Mouse (Mus musculus) kidney, adult 2 months (tissue): ENCODE measurements around the gene Hfe2. TPM values are rescaled to one million over a fixed set of nuclear protein-coding genes. Genes with fewer than 3 reads are reported as not detected.
A peak's percentile ranks its signal among the peaks of the same experiment; 100 is the strongest.

Source experiments
- DNase-seq: peaks from one replicate; pipeline ENCODE4 v3.0.0; 2021
- H3K27ac ChIP-seq: fragments of 200-500 bp; 2 replicates; pipeline ENCODE4 v1.5.1; 2012; ENCODE audit warnings: low read depth, low read length, control low read depth, inconsistent platforms; ENCODE audit not compliant: insufficient read depth
- H3K27me3 ChIP-seq: fragments of 200-500 bp; replicated peaks from 2 replicates; pipeline ENCODE4 v1.6.1; 2012; ENCODE audit warnings: mild to moderate bottlenecking, moderate library complexity, low read length, inconsistent platforms; ENCODE audit not compliant: control insufficient read depth, insufficient read depth
- H3K36me3 ChIP-seq: fragments of 200-500 bp; 2 replicates; pipeline ENCODE4 v1.6.1; 2012; ENCODE audit warnings: mild to moderate bottlenecking, moderate library complexity, low read length, inconsistent platforms; ENCODE audit not compliant: control insufficient read depth, insufficient read depth
- H3K4me1 ChIP-seq: fragments of 200-500 bp; 2 replicates; pipeline ENCODE4 v1.6.1; 2011; ENCODE audit warnings: low read length; ENCODE audit not compliant: control insufficient read depth, insufficient read depth
- H3K4me3 ChIP-seq: fragments of 200-500 bp; 2 replicates; pipeline ENCODE4 v1.5.1; 2011; ENCODE audit warnings: mild to moderate bottlenecking, low read depth, low read length, control low read depth; ENCODE audit not compliant: insufficient read depth
- CTCF ChIP-seq: fragments of 200-500 bp; conservative IDR thresholded peaks from 2 replicates; pipeline ENCODE4 v1.5.1; 2011; ENCODE audit warnings: low read depth, mild to moderate bottlenecking, control low read depth, low read length, moderate library complexity, mixed read lengths; ENCODE audit not compliant: insufficient read depth, insufficient read length
- POLR2A ChIP-seq: fragments of 200-500 bp; IDR thresholded peaks from one replicate; pipeline ENCODE4 v1.6.1; 2011; ENCODE audit warnings: low read depth, low read length, control low read depth
- WGBS: fragments of 180-500 bp; shearing (Covaris S2); methylation state at CpG from one replicate; pipeline ENCODE4 v1.1.7; 2018; 5-methylcytosine and 5-hydroxymethylcytosine counted together
- polyA plus RNA-seq: library from polyadenylated mRNA; depleted of rRNA; stranded (reverse); fragments of >200 nt; gene quantifications from 2 replicates; pipeline ENCODE4 v1.2.3, GENCODE M21; 2012

Hfe2 gene
- polyA plus RNA-seq, 1 experiment: 3.9 TPM

- 28% methylated on average over 9 of the region's 9 CpGs for WGBS
- peak overlapping the region; percentile 94 for H3K27ac ChIP-seq
- TF ChIP-seq POLR2A: peak; percentile 27
- TF ChIP-seq CTCF: no peak
- H3K4me3 ChIP-seq: peak overlapping the region; percentile 72
- H3K4me1 ChIP-seq: peaks cover 13% of the 10 kb centered on the region; the same call in 1 of the 2 replicates
- H3K36me3 ChIP-seq: peaks cover 28% of the 10 kb centered on the region
- H3K27me3 ChIP-seq: no peaks in the 10 kb centered on the region
- peak; percentile 18 for DNase-seq
These were observed 36.1 kb downstream of the Hfe2 start for GRCm38 (mm10) chr3:96560881-96561668.

GRCm38 (mm10) chr3:96561946-96562681 is 37.1 kb downstream of the Hfe2 start:
- H3K4me1 ChIP-seq: peaks cover 22% of the 10 kb centered on the region
- WGBS: 18% methylated on average over 10 of the region's 10 CpGs
- peak overlapping the region; percentile 53 for H3K4me3 ChIP-seq
- no peak for TF ChIP-seq CTCF
- no peak for TF ChIP-seq POLR2A
- H3K27me3 ChIP-seq: no peaks in the 10 kb centered on the region
- peak; percentile 57 for DNase-seq
- H3K36me3 ChIP-seq: peaks cover 28% of the 10 kb centered on the region
- H3K27ac ChIP-seq: peak overlapping the region; percentile 86

GRCm38 (mm10) chr3:96563267-96563666 is 38.3 kb downstream of the Hfe2 start:
- H3K4me1 ChIP-seq: peaks cover 24% of the 10 kb centered on the region

GRCm38 (mm10) chr3:96563911-96564632 is 39.1 kb downstream of the Hfe2 start:
- H3K4me3 ChIP-seq: no peak overlapping the region
- WGBS: 11% methylated on average over 10 of the region's 10 CpGs
- no peaks in the 10 kb centered on the region for H3K27me3 ChIP-seq
- DNase-seq: peak; percentile 75
- peaks cover 24% of the 10 kb centered on the region for H3K4me1 ChIP-seq
- TF ChIP-seq POLR2A: no peak
- no peak for TF ChIP-seq CTCF
- peak overlapping the region; percentile 88 for H3K27ac ChIP-seq
- peaks cover 25% of the 10 kb centered on the region for H3K36me3 ChIP-seq

More at GRCm38 (mm10) chr3:96563267-96563666, 38.3 kb downstream of the Hfe2 start:
- peak; percentile 43 for DNase-seq
- H3K27me3 ChIP-seq: no peaks in the 10 kb centered on the region
- peak overlapping the region; percentile 5 for H3K27ac ChIP-seq
- H3K36me3 ChIP-seq: peaks cover 28% of the 10 kb centered on the region
- WGBS: 72% methylated on average over 8 of the region's 8 CpGs
- H3K4me3 ChIP-seq: no peak overlapping the region
- TF ChIP-seq POLR2A: no peak
- no peak for TF ChIP-seq CTCF

GRCm38 (mm10) chr3:96564633-96565032 is 39.7 kb downstream of the Hfe2 start:
- peak overlapping the region; percentile 88 for H3K27ac ChIP-seq
- WGBS: 28% methylated on average over 7 of the region's 7 CpGs
- no peak overlapping the region for H3K4me3 ChIP-seq
- TF ChIP-seq POLR2A (no peak), CTCF (no peak)
- H3K36me3 ChIP-seq: peaks cover 20% of the 10 kb centered on the region
- H3K27me3 ChIP-seq: no peaks in the 10 kb centered on the region
- H3K4me1 ChIP-seq: peaks cover 24% of the 10 kb centered on the region
- DNase-seq: peak; percentile 79

GRCm38 (mm10) chr3:96565105-96565504 is 40.1 kb downstream of the Hfe2 start:
- TF ChIP-seq CTCF (no peak), POLR2A (no peak)
- no peak for DNase-seq
- Histone ChIP-seq H3K36me3 (peaks cover 15% of the 10 kb centered on the region), H3K4me3 (no peak overlapping the region), H3K27ac (peak overlapping the region; percentile 61), H3K4me1 (peaks cover 24% of the 10 kb centered on the region), H3K27me3 (no peaks in the 10 kb centered on the region)
- 68% methylated on average over 3 of the region's 3 CpGs for WGBS
